Mouse (Mus musculus) limb, embryonic 10.5 days (tissue): ENCODE measurements around the gene Cdc42bpa. TPM values are rescaled to one million over a fixed set of nuclear protein-coding genes. Genes with fewer than 3 reads are reported as not detected.

Experiments used
- DNase-seq: peaks from one replicate; pipeline ENCODE4 v3.0.0-alpha.2; 2017; ENCODE audit warnings: low spot score
- H3K27ac ChIP-seq: fragments of 300-500 bp; sonication (generic); 2 replicates; pipeline ENCODE4 v1.5.1; 2016; ENCODE audit warnings: mild to moderate bottlenecking
- H3K27me3 ChIP-seq: fragments of 300-500 bp; sonication (generic); 2 replicates; pipeline ENCODE4 v1.6.1; 2016; ENCODE audit warnings: low read depth, mild to moderate bottlenecking; ENCODE audit not compliant: poor library complexity, severe bottlenecking
- H3K36me3 ChIP-seq: fragments of 300-500 bp; sonication (generic); 2 replicates; pipeline ENCODE4 v1.6.1; 2016; ENCODE audit warnings: mild to moderate bottlenecking, moderate library complexity
- H3K4me1 ChIP-seq: fragments of 300-500 bp; sonication (generic); 2 replicates; pipeline ENCODE4 v1.6.1; 2016
- H3K4me3 ChIP-seq: fragments of 300-500 bp; sonication (generic); 2 replicates; pipeline ENCODE4 v1.5.1; 2016; ENCODE audit warnings: mild to moderate bottlenecking, moderate library complexity
- H3K9me3 ChIP-seq: fragments of 300-500 bp; sonication (generic); replicated peaks from 2 replicates; pipeline ENCODE4 v1.6.1; 2016; ENCODE audit warnings: mild to moderate bottlenecking
- WGBS: fragments of 180-500 bp; shearing (Covaris S2); methylation state at CpG from one replicate; pipeline ENCODE4 v1.1.7; 2016; 5-methylcytosine and 5-hydroxymethylcytosine counted together
- polyA plus RNA-seq: library from polyadenylated mRNA; unstranded; fragments of >200 nt; fragmentation: Nextera tagmentation; extraction: Ambion mirVana; gene quantifications from 2 replicates; pipeline ENCODE4 v1.2.1, GENCODE M21; 2016

Gene Cdc42bpa
- polyA plus RNA-seq, 1 experiment from 2014 or later = 14.3 TPM

DNA sequence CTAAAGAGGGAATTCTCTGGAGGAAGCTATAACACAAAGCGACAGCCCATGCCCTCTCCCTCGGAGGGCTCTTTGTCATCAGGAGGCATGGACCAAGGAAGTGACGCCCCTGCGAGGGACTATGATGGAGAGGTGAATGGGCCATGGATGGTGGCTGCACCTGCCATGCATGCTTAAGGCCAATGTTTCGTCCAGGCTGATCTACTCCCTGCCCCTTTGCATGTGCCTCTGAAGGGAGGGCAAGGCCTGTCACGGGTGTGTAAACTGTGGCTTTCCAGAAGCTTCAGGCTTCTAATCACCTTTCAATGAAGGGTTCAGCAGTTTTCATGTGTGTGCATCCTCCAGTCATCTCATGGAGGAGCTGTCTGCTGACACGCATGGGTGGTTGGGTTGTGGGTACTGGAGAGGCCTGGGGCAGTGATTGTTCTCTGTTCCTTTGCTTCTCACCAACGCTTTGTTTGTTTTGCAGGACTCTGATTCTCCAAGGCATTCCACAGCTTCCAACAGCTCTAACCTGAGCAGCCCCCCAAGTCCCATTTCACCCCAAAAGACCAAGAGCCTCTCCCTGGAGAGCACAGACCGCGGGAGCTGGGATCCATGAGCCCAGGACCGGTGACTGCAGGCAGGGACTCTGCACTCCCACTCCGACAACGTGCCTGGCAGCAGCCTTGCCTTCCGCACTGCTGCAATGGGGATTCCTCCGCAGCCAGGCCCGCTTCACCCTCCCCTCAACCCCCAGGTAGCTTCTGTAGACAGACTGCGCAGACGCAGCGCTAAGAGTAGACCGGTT is 201.5 kb downstream of the Cdc42bpa start:
- no peak for DNase-seq
- H3K4me3 ChIP-seq = no peak overlapping the region
- no peaks in the 10 kb centered on the region for H3K27me3 ChIP-seq
- peaks cover 27% of the 10 kb centered on the region for H3K36me3 ChIP-seq
- no peaks in the 10 kb centered on the region for H3K9me3 ChIP-seq
- peaks cover 13% of the 10 kb centered on the region for H3K4me1 ChIP-seq
- 92% methylated on average over 20 of the region's 20 CpGs for WGBS
- H3K27ac ChIP-seq = no peak overlapping the region

GRCm38 (mm10) chr1:180162986-180163385 is 202.7 kb downstream of the Cdc42bpa start:
- WGBS = 73% methylated on average over 7 of the region's 7 CpGs
- DNase-seq = no peak
- no peaks in the 10 kb centered on the region for H3K27me3 ChIP-seq
- no peak overlapping the region for H3K27ac ChIP-seq
- peaks cover 17% of the 10 kb centered on the region for H3K4me1 ChIP-seq
- H3K4me3 ChIP-seq = no peak overlapping the region
- H3K36me3 ChIP-seq = peaks cover 27% of the 10 kb centered on the region
- H3K9me3 ChIP-seq = no peaks in the 10 kb centered on the region

GRCm38 (mm10) chr1:180166533-180166932 is 206.3 kb downstream of the Cdc42bpa start:
- peaks cover 17% of the 10 kb centered on the region for H3K36me3 ChIP-seq
- H3K4me3 ChIP-seq = no peak overlapping the region
- H3K27me3 ChIP-seq = no peaks in the 10 kb centered on the region
- no peak for DNase-seq
- WGBS = 89% methylated on average over 5 of the region's 5 CpGs
- H3K4me1 ChIP-seq = peaks cover 17% of the 10 kb centered on the region
- H3K27ac ChIP-seq = no peak overlapping the region
- H3K9me3 ChIP-seq = no peaks in the 10 kb centered on the region

GRCm38 (mm10) chr1:180168294-180168693 is 208.0 kb downstream of the Cdc42bpa start:
- WGBS = 94% methylated on average over 6 of the region's 6 CpGs
- peaks cover 10% of the 10 kb centered on the region for H3K4me1 ChIP-seq
- H3K27me3 ChIP-seq = no peaks in the 10 kb centered on the region
- H3K4me3 ChIP-seq = no peak overlapping the region
- H3K36me3 ChIP-seq = peaks cover 2% of the 10 kb centered on the region
- no peak overlapping the region; the same call in 1 of the 2 replicates for H3K27ac ChIP-seq
- no peak for DNase-seq
- H3K9me3 ChIP-seq = no peaks in the 10 kb centered on the region

- no peaks in the 10 kb centered on the region for H3K9me3 ChIP-seq
- H3K36me3 ChIP-seq = peaks cover 2% of the 10 kb centered on the region; the same call in 1 of the 2 replicates
- H3K27ac ChIP-seq = no peak overlapping the region
- 92% methylated on average over 7 of the region's 7 CpGs for WGBS
- H3K4me3 ChIP-seq = no peak overlapping the region
- no peaks in the 10 kb centered on the region for H3K27me3 ChIP-seq
- DNase-seq = no peak
- peaks cover 4% of the 10 kb centered on the region; the same call in 1 of the 2 replicates for H3K4me1 ChIP-seq
Measured at GRCm38 (mm10) chr1:180169161-180169560, 208.9 kb downstream of the Cdc42bpa start.

GRCm38 (mm10) chr1:180170071-180170470 is 209.8 kb downstream of the Cdc42bpa start:
- Histone ChIP-seq H3K4me1 (peaks cover 4% of the 10 kb centered on the region; the same call in 1 of the 2 replicates), H3K27me3 (no peaks in the 10 kb centered on the region), H3K36me3 (peaks cover 2% of the 10 kb centered on the region; the same call in 1 of the 2 replicates), H3K27ac (no peak overlapping the region), H3K9me3 (no peaks in the 10 kb centered on the region), H3K4me3 (no peak overlapping the region)
- 94% methylated on average over 8 of the region's 8 CpGs for WGBS
- DNase-seq = no peak

- Histone ChIP-seq H3K4me1 (peaks cover 4% of the 10 kb centered on the region; the same call in 1 of the 2 replicates), H3K27ac (no peak overlapping the region), H3K9me3 (no peaks in the 10 kb centered on the region), H3K27me3 (no peaks in the 10 kb centered on the region), H3K4me3 (no peak overlapping the region), H3K36me3 (no peaks in the 10 kb centered on the region)
- WGBS = 78% methylated on average over 2 of the region's 2 CpGs
- DNase-seq = no peak
Measured at GRCm38 (mm10) chr1:180171883-180172282, 211.6 kb downstream of the Cdc42bpa start.

- no peaks in the 10 kb centered on the region for H3K9me3 ChIP-seq
- no peak for DNase-seq
- peaks cover 4% of the 10 kb centered on the region; the same call in 1 of the 2 replicates for H3K4me1 ChIP-seq
- no peak overlapping the region for H3K27ac ChIP-seq
- H3K4me3 ChIP-seq = no peak overlapping the region
- H3K36me3 ChIP-seq = no peaks in the 10 kb centered on the region
- no peaks in the 10 kb centered on the region for H3K27me3 ChIP-seq
- 92% methylated on average over 4 of the region's 4 CpGs for WGBS
Measured at GRCm38 (mm10) chr1:180172600-180172999, 212.3 kb downstream of the Cdc42bpa start.

GRCm38 (mm10) chr1:180173017-180173416 is 212.7 kb downstream of the Cdc42bpa start:
- 81% methylated on average over 5 of the region's 5 CpGs for WGBS

DNA sequence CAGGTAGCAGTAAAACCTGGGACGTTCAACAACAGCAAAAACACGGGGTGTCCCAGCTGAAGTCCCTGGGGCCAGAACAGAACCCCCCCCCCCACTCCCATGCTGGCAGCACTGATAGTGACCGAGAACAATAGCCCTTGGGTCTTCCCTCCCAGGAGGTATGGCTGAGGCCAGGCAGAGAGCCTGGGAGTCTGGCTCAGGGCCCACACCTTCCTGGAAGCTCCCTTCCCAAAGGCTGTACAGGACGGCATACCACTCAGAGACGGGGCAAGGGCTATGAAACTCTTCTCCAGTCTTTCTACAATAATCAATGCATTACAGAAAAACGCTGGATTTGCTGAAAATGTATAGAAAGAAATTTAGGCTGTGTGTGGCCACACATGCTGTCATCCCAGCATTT is 214.4 kb downstream of the Cdc42bpa start:
- no peaks in the 10 kb centered on the region for H3K4me1 ChIP-seq
- H3K36me3 ChIP-seq = no peaks in the 10 kb centered on the region
- no peak overlapping the region for H3K27ac ChIP-seq
- no peak for DNase-seq
- WGBS = 70% methylated on average over 6 of the region's 6 CpGs
- no peaks in the 10 kb centered on the region for H3K27me3 ChIP-seq
- H3K4me3 ChIP-seq = no peak overlapping the region
- no peaks in the 10 kb centered on the region for H3K9me3 ChIP-seq

More at GRCm38 (mm10) chr1:180173017-180173416, 212.7 kb downstream of the Cdc42bpa start:
- H3K36me3 ChIP-seq = no peaks in the 10 kb centered on the region
- H3K9me3 ChIP-seq = no peaks in the 10 kb centered on the region
- no peaks in the 10 kb centered on the region for H3K4me1 ChIP-seq
- no peak for DNase-seq
- H3K4me3 ChIP-seq = no peak overlapping the region
- no peaks in the 10 kb centered on the region for H3K27me3 ChIP-seq
- H3K27ac ChIP-seq = no peak overlapping the region

GRCm38 (mm10) chr1:180175167-180175566 is 214.9 kb downstream of the Cdc42bpa start:
- WGBS = 36% methylated on average over 3 of the region's 3 CpGs
- no peaks in the 10 kb centered on the region for H3K9me3 ChIP-seq
- no peaks in the 10 kb centered on the region for H3K27me3 ChIP-seq
- no peaks in the 10 kb centered on the region for H3K36me3 ChIP-seq
- H3K27ac ChIP-seq = no peak overlapping the region
- DNase-seq = no peak
- no peak overlapping the region for H3K4me3 ChIP-seq
- no peaks in the 10 kb centered on the region for H3K4me1 ChIP-seq

- Histone ChIP-seq H3K27me3 (no peaks in the 10 kb centered on the region), H3K9me3 (no peaks in the 10 kb centered on the region), H3K4me1 (no peaks in the 10 kb centered on the region), H3K27ac (no peak overlapping the region), H3K36me3 (no peaks in the 10 kb centered on the region), H3K4me3 (no peak overlapping the region)
- DNase-seq = no peak
- WGBS = 74% methylated on average over 8 of the region's 8 CpGs
Measured at GRCm38 (mm10) chr1:180175635-180176034, 215.4 kb downstream of the Cdc42bpa start.

GRCm38 (mm10) chr1:180176784-180177183 is 216.5 kb downstream of the Cdc42bpa start:
- Histone ChIP-seq H3K4me1 (no peaks in the 10 kb centered on the region), H3K27ac (no peak overlapping the region), H3K9me3 (no peaks in the 10 kb centered on the region), H3K27me3 (no peaks in the 10 kb centered on the region), H3K4me3 (no peak overlapping the region), H3K36me3 (no peaks in the 10 kb centered on the region)
- WGBS = 3% methylated on average over 1 of the region's 1 CpGs
- no peak for DNase-seq
